Mouse (Mus musculus): ENCODE measurements around the gene Sfn. TPM values are rescaled to one million over a fixed set of nuclear protein-coding genes. Genes with fewer than 3 reads are reported as not detected.

The Sfn gene
- total RNA-seq, 4 experiments from 2014 or later = 1.4 to 3.1 (median 2.1) TPM

DNA sequence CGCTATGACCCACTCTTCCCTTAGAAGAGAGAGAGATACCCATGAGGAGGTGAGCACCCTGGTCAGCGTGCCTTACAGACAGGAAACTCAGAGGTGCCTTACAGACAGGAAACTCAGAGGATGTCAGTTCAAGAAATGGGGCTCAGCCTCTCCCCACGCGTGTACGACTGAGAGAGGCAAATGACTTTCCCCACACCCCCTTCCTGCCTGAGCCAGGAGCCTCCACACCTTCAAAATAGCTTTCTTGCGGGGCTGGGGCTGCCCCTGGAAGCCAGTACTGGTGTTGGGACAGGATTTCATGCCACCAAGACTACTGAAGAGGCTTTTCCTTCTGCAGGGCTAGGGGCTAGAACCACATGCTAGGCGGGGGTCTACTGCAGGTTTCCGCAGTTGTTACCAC lies 18.7 kb upstream of the Sfn start:
- no peak for DNase-seq (ENCODE audit: low spot score in 2 of 2)

DNA sequence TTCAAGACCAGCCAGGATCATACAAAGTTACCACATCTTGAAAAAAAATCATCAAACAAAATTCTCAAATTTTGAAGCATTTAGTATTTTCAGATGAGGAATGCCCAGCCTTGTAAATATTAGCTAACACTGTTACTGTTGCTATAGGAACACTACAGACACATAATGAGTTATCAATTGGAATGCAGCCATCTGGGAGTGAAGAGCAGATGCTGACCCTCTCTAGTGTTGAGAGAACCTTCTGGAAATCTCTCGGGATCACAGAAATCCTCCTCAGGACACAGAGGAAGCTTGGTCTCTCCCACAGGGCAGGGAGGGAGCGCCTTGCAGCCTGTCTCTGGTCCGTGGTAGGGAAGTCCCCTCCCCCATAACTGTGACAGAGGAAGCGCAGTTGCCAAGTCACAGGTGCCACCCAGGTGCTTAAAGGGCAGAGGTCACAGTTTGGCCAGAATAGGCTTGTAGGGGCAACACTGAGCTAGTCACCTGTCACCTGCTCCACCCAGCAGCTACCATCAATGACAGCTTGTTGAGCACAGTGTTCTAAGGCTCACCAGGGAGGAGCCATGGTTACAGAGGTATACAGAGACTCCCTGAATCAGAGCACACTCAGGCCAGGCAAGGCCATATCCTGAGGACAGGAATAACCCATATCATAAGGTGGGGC lies 17.6 kb upstream of the Sfn start:
- DNase-seq (ENCODE audit: low spot score in 2 of 2) = no peak

DNA sequence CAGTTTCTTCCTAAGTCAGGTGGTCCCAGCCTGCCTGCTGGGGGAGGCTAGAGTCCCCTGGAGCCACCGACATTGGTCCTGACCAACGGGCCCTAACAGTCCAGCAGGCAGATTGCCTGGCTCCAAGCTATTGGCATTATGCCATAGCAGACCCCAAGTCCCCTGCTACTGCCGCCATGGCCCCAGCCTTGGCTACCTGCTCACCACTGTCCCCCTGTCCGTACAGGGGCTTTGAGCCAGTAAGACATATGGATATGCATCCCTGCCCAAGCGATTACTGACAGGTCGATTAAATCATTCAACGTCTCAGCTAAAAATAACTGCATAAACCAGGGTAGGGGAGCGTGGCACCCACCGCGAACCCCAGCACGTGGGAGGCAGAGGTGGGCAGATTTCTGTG lies 16.0 kb upstream of the Sfn start:
- DNase-seq (ENCODE audit: low spot score in 2 of 2) = no peak

DNA sequence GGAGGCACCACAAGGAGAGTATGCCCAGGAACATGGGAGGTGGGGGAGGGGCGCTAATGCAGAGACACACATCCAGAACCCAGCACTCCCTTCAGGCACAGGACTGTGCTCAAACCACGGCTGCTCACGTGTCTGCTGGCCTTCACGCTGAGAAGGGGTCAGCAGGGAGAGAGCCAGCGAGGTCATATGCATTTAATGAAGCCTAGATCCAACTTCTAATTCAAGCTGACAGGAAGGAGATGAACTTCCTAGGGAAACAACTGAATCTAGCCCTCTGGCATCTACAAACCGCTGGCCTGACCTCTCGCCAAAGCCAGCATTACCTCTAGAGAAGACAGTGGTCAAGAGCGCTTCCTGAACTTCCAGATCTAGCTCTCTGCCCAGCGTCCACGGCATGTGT lies 13.4 kb upstream of the Sfn start:
- DNase-seq (ENCODE audit: low spot score in 2 of 2) = no peak

- peak; percentile 50 to 68 for DNase-seq (ENCODE audit: low spot score in 2 of 2)
Observed at GRCm38 (mm10) chr4:133614274-133614761, 12.3 kb upstream of the Sfn start.

DNA sequence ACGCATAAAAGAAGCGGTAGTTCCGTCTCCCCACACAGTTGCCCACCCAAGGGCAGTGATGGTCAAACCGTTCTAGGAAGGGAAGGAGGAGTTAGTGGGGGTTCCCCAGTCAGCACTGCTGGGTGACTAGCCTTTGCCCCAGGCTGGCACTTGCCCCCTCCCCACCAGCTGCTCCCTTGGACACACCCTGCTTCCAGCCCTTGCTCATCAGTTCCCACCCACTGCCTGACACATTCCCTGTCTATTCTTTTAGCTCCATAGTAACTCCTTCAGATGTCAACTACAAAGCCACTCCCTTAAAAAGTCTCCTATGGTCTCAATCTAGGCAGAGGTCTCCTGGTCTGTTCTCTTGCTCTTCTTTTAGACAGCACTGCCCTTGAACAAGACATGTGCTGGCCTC lies 11.9 kb upstream of the Sfn start:
- no peak for DNase-seq (ENCODE audit: low spot score in 2 of 2)

GRCm38 (mm10) chr4:133613026-133613425 lies 11.1 kb upstream of the Sfn start:
- DNase-seq (ENCODE audit: low spot score in 2 of 2) = no peak

DNA sequence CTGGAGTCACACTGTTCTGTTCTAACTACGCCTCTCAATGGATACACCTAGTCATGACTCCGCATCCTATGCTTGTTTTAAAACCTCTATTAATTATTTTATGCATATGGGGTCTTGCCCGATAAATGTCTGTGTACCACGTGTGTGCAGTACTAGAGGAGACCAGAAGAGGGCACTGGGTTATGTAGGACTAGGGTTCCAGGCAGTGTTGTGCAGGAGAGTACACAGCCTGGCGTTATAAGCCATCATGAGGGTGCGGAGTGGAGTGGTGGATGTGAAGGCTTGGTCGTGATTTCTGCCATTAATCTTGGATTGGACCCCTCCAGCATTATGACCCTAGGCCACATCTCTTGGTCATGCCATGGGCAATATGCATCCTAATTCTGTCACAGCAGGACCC lies 10.4 kb upstream of the Sfn start:
- no peak for DNase-seq (ENCODE audit: low spot score in 2 of 2)

- DNase-seq (ENCODE audit: low spot score in 2 of 2) = no peak
Observed at GRCm38 (mm10) chr4:133611815-133612214, 9.8 kb upstream of the Sfn start.

DNA sequence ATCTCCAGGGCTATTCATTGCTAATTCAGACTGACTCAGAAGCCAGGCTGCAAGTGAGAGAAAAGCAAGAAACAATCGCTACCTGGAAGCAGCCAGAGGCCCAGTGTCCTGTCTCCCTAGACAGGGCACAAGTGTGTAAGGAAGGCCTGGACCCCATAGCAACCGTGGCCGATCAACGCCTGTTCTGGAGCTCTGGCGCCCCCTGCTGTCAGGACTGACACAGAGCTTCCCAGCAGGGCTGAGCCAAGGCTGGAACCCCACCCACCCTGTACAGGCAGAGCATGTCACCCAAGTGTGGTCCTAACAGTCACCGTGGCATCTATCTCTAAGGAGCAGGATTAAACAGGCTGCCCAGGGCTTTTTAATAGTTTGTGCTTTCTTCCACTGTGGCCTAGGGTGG lies 7.8 kb upstream of the Sfn start:
- DNase-seq (ENCODE audit: low spot score in 2 of 2) = peak; percentile 39 to 74

DNA sequence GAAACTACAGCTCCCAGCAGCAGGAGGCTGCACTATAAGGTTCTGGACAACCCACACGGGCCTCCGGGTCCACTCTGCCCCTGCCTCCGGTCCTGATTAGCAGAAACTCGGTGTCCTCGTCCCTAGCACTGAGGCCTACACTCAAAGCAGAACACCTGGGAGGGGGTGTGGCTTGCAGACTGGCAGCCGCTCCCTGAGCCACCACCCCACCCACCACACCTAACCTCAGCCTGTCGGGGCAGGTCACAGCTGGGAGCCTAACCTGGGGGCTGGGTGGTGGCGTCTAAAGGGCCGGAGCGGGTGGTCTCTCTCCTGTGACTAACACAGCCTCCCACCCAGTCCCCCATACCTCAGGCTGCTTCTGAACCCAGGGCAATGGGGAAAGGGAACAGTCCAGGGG lies 5.3 kb upstream of the Sfn start:
- DNase-seq (ENCODE audit: low spot score in 2 of 2) = no peak

- no peak for DNase-seq (ENCODE audit: low spot score in 2 of 2)
Observed at GRCm38 (mm10) chr4:133605330-133605729, 3.4 kb upstream of the Sfn start.

DNA sequence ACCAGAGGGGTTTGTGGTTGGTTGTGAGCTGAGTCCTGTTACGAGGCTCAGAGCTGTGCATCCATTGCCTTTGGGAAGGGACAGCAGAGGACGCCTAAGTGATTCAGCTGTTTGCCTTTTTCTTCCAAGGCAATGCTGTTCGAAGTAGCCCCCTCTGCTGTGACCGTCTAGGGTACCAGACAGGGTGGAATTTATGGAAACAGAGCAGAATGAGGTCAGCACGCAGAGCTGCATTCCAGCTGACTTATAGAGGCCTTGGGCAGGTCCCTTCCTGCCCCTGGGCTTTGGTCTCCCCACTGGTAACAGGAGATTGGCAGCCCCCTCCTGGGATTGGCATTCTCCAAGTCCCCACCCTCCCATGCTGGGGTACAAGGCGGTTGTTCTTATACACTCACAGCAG lies 2.9 kb upstream of the Sfn start:
- DNase-seq (ENCODE audit: low spot score in 2 of 2) = no peak

DNA sequence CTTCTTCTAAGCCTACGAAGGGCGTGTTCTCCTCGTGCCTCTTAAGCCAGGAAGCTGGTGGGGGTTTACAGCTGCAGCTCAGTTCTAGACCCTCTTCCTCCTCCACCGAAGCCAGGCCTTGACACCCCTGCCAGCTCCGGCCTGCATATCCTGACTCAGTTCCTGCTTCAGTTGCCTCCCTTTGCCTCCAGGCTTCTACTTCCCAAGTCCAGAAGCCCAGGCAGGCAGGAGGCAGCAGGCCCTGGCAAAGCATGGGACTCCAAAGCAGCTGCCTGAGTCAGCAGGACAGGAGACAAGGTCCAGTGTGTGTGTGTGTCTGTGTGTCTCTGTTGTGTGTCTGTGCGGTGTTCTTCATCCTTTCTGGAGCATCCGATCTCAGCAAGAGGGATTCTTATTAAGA lies 2.2 kb upstream of the Sfn start:
- DNase-seq (ENCODE audit: low spot score in 2 of 2) = no peak

GRCm38 (mm10) chr4:133603056-133603455 lies 1.1 kb upstream of the Sfn start:
- no peak for DNase-seq (ENCODE audit: low spot score in 2 of 2)

GRCm38 (mm10) chr4:133600306-133600705 lies 1.7 kb downstream of the Sfn start:
- no peak for DNase-seq (ENCODE audit: low spot score in 2 of 2)

DNA sequence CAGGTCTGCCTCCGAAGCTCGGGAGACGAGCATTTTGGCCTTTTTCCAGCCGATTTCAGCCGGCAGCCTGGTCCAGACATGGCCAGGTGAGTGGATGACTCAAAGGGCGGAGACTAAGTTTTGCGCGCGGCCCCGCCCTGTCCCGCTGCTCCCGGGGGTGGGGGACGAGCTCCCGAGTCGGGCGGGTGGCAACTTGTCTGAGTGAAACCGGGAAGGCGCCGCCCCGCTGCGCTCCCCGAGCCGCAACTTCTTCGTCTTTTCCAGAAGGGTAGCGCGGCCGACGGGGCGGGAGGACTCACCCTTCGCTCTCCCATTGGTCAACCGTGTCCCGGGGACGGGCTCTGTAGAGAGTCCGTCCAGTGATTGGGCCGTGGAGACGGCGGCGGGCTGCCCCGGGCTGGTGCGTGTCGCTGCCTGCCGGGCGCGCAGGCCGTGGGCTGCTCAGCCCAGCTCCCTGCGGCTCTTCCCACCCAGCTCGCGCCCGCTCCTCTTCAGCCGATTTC lies 2.3 kb downstream of the Sfn start:
- DNase-seq (ENCODE audit: low spot score in 2 of 2) = peak; percentile 51 to 73

DNA sequence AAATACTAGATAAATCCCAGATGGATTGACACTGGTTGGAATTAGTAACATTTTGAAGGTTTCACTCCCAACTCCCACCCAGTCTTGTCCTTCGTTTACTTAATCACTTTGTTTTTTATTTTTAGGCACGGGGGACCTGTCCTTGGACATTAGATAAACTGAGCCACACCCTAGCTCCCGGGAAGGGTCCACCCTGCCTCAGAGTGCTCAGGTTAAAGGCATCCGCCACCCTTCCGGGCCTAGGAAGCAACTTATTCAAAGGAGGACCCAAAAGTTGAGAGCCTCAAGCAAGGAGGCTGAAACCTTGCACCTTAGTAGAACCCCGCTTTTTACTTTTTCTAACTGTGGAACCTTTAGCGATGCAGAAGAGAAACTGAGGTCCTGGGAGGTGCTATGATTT lies 2.9 kb downstream of the Sfn start:
- no peak for DNase-seq (ENCODE audit: low spot score in 2 of 2)

GRCm38 (mm10) chr4:133598616-133599015 lies 3.4 kb downstream of the Sfn start:
- no peak for DNase-seq (ENCODE audit: low spot score in 2 of 2)

GRCm38 (mm10) chr4:133596084-133596483 lies 5.9 kb downstream of the Sfn start:
- no peak for DNase-seq (ENCODE audit: low spot score in 2 of 2)

- no peak for DNase-seq (ENCODE audit: low spot score in 2 of 2)
Observed at GRCm38 (mm10) chr4:133595538-133595937, 6.4 kb downstream of the Sfn start.

DNA sequence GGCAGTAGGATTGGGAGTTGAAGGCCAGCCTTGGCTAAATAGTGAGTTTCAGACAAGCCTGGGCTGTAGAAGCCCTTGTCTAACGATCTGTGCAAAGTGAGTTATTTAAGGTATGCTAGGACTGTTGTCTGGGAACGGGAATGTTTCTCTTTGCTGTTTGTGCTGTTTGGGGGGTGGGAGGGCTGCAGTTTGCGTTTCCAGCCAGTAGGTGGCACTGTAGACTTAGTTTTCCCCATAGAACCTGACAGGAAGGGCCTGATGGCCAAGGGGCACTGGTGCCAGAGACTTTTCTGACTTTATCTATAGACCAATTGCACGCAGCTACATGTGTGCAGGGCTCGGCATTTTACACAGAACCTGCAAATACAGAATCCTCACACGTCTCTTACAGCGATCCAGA lies 9.4 kb downstream of the Sfn start:
- DNase-seq (ENCODE audit: low spot score in 2 of 2) = peak in 1 of 2 experiments; percentile 64

Measured in layer of hippocampus, adult 8-10 months (tissue).